Mouse (Mus musculus) liver, adult 2 months (tissue): Measurements from ENCODE around the gene Jup. TPM values are rescaled to one million over a fixed set of nuclear protein-coding genes. Genes with fewer than 3 reads are reported as not detected.
A peak's percentile ranks its signal among the peaks of the same experiment; 100 is the strongest.

Source experiments
- DNase-seq: peaks from one replicate; pipeline ENCODE4 v3.0.0-alpha.2; 2011; ENCODE audit warnings: low read depth, low spot score; ENCODE audit errors: extremely low read depth
- H3K27ac ChIP-seq: fragments of 200-500 bp; replicated peaks from 2 replicates; pipeline ENCODE4 v1.5.1; 2012; ENCODE audit warnings: low read depth, mild to moderate bottlenecking, control low read depth, inconsistent platforms, low read length; ENCODE audit not compliant: insufficient read depth
- H3K27me3 ChIP-seq: fragments of 200-500 bp; 2 replicates; pipeline ENCODE4 v1.6.1; 2012; ENCODE audit warnings: mild to moderate bottlenecking, moderate library complexity, low read length, inconsistent platforms; ENCODE audit not compliant: control insufficient read depth, insufficient read depth
- H3K36me3 ChIP-seq: fragments of 200-500 bp; 2 replicates; pipeline ENCODE4 v1.6.1; 2012; ENCODE audit warnings: low read length, inconsistent platforms; ENCODE audit not compliant: control insufficient read depth, insufficient read depth
- H3K4me1 ChIP-seq: fragments of 200-500 bp; 2 replicates; pipeline ENCODE4 v1.6.1; 2011; ENCODE audit warnings: low read length; ENCODE audit not compliant: control insufficient read depth, insufficient read depth
- H3K4me3 ChIP-seq: fragments of 200-500 bp; 2 replicates; pipeline ENCODE4 v1.5.1; 2011; ENCODE audit warnings: low read depth, mild to moderate bottlenecking, control low read depth, low read length, moderate library complexity; ENCODE audit not compliant: insufficient read depth
- H3K79me2 ChIP-seq: fragments of 200-500 bp; 2 replicates; pipeline ENCODE4 v1.6.1; 2012; ENCODE audit warnings: inconsistent platforms, mild to moderate bottlenecking, low read length, moderate library complexity; ENCODE audit not compliant: control insufficient read depth, insufficient read depth
- H3K9ac ChIP-seq: fragments of 200-500 bp; 2 replicates; pipeline ENCODE4 v1.6.1; 2012; ENCODE audit warnings: low read depth, mild to moderate bottlenecking, control low read depth, inconsistent platforms, low read length
- CTCF ChIP-seq: fragments of 200-500 bp; IDR thresholded peaks from 2 replicates; pipeline ENCODE4 v1.5.1; 2011; ENCODE audit warnings: low read depth, low read length, control low read depth
- POLR2A ChIP-seq: fragments of 200-500 bp; IDR thresholded peaks from 2 replicates; pipeline ENCODE4 v1.6.1; 2011; ENCODE audit warnings: low read length, control low read depth; ENCODE audit not compliant: insufficient read depth; ENCODE audit errors: extremely low read depth
- WGBS: fragments of 180-500 bp; shearing (Covaris S2); methylation state at CpG from one replicate; pipeline ENCODE4 v1.1.7; 2018; 5-methylcytosine and 5-hydroxymethylcytosine counted together
- polyA plus RNA-seq: library from polyadenylated mRNA; depleted of rRNA; stranded (reverse); fragments of >200 nt; gene quantifications from 2 replicates; pipeline ENCODE4 v1.2.3, GENCODE M21; 2012
- total RNA-seq: library from RNA; depleted of rRNA; stranded (reverse); fragments of >200 nt; gene quantifications from 2 replicates; pipeline ENCODE4 v1.2.3, GENCODE M21; 2014

Jup gene
- total and polyA plus RNA-seq, 2 experiments: 18.3 to 69.5 TPM

- H3K36me3 ChIP-seq: no peaks in the 10 kb centered on the region
- WGBS: 2% methylated on average over 49 of the region's 49 CpGs
- H3K79me2 ChIP-seq: no peaks in the 10 kb centered on the region
- DNase-seq: peak; percentile 46
- no peak for TF ChIP-seq CTCF
- 0 out of 2 replicates have a peak, but pooled peaks have one; percentile 19 for TF ChIP-seq POLR2A
- peaks cover 2% of the 10 kb centered on the region for H3K4me1 ChIP-seq
- 0 out of 2 replicates have a peak, but pooled peaks cover 3% of the 10 kb centered on the region for H3K27me3 ChIP-seq
- peak within 1 kb of the TSS; percentile 64 for H3K9ac ChIP-seq
- H3K27ac ChIP-seq: no peak within 1 kb of the TSS
- H3K4me3 ChIP-seq: peak within 1 kb of the TSS; percentile 80
Observed at GRCm38 (mm10) chr11:100355972-100356818, 41.4 kb downstream of the Jup start, which contains the start of gene Hap1. Gene Hap1, minus strand, starts transcription at chr11:100356128.

DNA sequence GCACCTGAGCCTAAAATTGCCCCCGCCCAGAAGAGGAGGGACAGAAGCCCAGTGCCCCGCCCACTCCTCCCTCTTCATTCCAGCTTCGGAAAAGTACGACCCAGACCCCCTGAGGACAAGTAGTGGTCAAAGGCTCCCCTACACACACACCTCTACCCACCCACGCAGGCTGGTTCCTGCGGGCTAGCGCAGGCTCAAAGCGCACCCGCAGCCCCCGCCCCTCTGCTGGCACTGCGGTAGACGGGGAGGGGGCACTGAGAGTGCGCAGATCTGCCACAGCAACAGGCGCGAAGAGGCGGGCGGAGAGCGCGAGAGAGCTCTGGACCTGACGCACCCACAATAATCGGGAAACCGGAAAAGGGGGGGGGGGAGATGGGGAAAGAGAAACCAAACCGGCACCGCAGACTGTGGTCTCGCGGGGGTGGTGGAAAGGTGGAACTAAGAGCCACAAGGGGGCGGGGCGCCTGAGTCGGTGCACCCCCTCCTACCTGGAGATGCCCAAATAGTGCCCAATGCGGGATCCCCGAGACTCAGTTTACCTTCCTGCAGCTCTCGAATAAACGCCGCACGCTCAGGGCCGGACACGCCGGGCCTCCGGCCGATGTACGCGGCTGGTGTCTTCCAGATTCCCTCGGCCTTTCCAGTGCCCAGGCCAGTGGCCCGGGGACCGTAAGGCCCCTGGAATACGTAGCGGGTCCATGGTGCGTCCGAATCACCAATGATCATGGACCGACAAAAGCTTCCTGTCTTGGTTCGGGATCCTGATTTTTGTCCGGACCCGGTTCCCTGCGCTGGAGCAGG lies 42.2 kb downstream of the Jup start:
- Histone ChIP-seq H3K4me3 (peak overlapping the region; percentile 80), H3K79me2 (no peaks in the 10 kb centered on the region), H3K9ac (peak overlapping the region; percentile 64), H3K27ac (no peak overlapping the region), H3K27me3 (0 out of 2 replicates have a peak, but pooled peaks cover 3% of the 10 kb centered on the region), H3K4me1 (peaks cover 2% of the 10 kb centered on the region), H3K36me3 (no peaks in the 10 kb centered on the region)
- TF ChIP-seq POLR2A: no peak
- 0 out of 2 replicates have a peak, but pooled peaks have one; percentile 7 for TF ChIP-seq CTCF
- under 1% methylated on average over 54 of the region's 54 CpGs for WGBS
- no peak for DNase-seq

- TF ChIP-seq CTCF (peak; percentile 72), POLR2A (no peak)
- Histone ChIP-seq H3K4me3 (no peak overlapping the region), H3K79me2 (no peaks in the 10 kb centered on the region), H3K36me3 (no peaks in the 10 kb centered on the region), H3K4me1 (peaks cover 2% of the 10 kb centered on the region), H3K27me3 (0 out of 2 replicates have a peak, but pooled peaks cover 3% of the 10 kb centered on the region), H3K9ac (no peak overlapping the region), H3K27ac (no peak overlapping the region)
- whole genome bisulfite sequencing: 44% methylated on average over 10 of the region's 10 CpGs
- no peak for DNase-seq
Observed at GRCm38 (mm10) chr11:100352076-100352857, 45.3 kb downstream of the Jup start.

GRCm38 (mm10) chr11:100344269-100344668 lies 53.3 kb downstream of the Jup start:
- TF ChIP-seq CTCF (no peak), POLR2A (no peak)
- no peak overlapping the region for H3K4me3 ChIP-seq
- H3K27me3 ChIP-seq: no peaks in the 10 kb centered on the region
- 89% methylated on average over 10 of the region's 10 CpGs for WGBS
- H3K79me2 ChIP-seq: no peaks in the 10 kb centered on the region
- no peaks in the 10 kb centered on the region for H3K36me3 ChIP-seq
- H3K9ac ChIP-seq: no peak overlapping the region
- no peak for DNase-seq
- peak overlapping the region; percentile 59; the same call in 1 of the 2 replicates for H3K27ac ChIP-seq
- no peaks in the 10 kb centered on the region for H3K4me1 ChIP-seq

DNA sequence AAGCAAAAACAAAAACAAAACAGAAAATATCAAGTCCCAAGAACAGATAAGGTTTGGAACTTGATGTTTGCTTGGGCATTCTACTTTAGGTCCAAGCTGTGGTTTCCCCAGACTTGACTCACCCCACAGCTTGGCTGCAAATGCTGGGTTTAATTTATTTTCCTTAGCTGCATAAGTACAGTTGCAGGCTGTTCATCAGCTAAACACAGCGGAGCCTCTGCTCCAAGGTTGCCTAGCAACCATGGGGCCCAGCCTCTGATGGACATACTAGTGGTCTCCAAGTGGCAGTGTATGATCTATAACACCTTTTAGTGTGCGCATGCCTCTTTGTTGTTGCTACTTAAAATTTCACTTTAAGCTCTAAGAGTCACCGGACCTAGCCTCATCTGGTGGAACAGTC lies 61.8 kb downstream of the Jup start:
- Histone ChIP-seq H3K4me1 (no peaks in the 10 kb centered on the region), H3K36me3 (no peaks in the 10 kb centered on the region), H3K4me3 (no peak overlapping the region), H3K27me3 (no peaks in the 10 kb centered on the region), H3K9ac (no peak overlapping the region), H3K79me2 (no peaks in the 10 kb centered on the region), H3K27ac (no peak overlapping the region)
- no peak for DNase-seq
- WGBS: 86% methylated on average over 3 of the region's 3 CpGs
- no peak for TF ChIP-seq CTCF
- no peak for TF ChIP-seq POLR2A
